Mouse (Mus musculus) hindbrain, embryonic 16.5 days (tissue): Measurements from ENCODE around the gene Odf2l. TPM values are rescaled to one million over a fixed set of nuclear protein-coding genes. Genes with fewer than 3 reads are reported as not detected.

Experiments used
- ATAC-seq: fragments of 200-750 bp; cut with Nextera tagmentation; 2 replicates; pipeline ENCODE4 v1.8.0; 2017; ENCODE audit warnings: moderate TSS enrichment, moderate library complexity
- H3K27ac ChIP-seq: fragments of 300-500 bp; sonication (generic); 2 replicates; pipeline ENCODE4 v1.5.1; 2014; ENCODE audit warnings: low read depth, mild to moderate bottlenecking, control low read depth, low read length, moderate library complexity
- H3K27me3 ChIP-seq: fragments of 300-500 bp; sonication (generic); replicated peaks from 2 replicates; pipeline ENCODE4 v1.6.1; 2014; ENCODE audit warnings: low read length; ENCODE audit not compliant: control insufficient read depth, insufficient read depth
- H3K36me3 ChIP-seq: fragments of 300-500 bp; sonication (generic); 2 replicates; pipeline ENCODE4 v1.6.1; 2014; ENCODE audit warnings: mild to moderate bottlenecking, low read length, moderate library complexity, mixed read lengths; ENCODE audit not compliant: control insufficient read depth, insufficient read depth
- H3K4me1 ChIP-seq: fragments of 300-500 bp; sonication (generic); 2 replicates; pipeline ENCODE4 v1.6.1; 2014; ENCODE audit warnings: low read depth, low read length; ENCODE audit not compliant: control insufficient read depth, insufficient read depth
- H3K4me2 ChIP-seq: fragments of 300-500 bp; sonication (generic); 2 replicates; pipeline ENCODE4 v1.6.1; 2014; ENCODE audit warnings: mild to moderate bottlenecking, low read length, control low read depth, moderate library complexity
- H3K4me3 ChIP-seq: fragments of 300-500 bp; sonication (generic); 2 replicates; pipeline ENCODE4 v1.5.1; 2014; ENCODE audit warnings: mild to moderate bottlenecking, low read length, control low read depth, moderate library complexity
- H3K9ac ChIP-seq: fragments of 300-500 bp; sonication (generic); 2 replicates; pipeline ENCODE4 v1.6.1; 2014; ENCODE audit warnings: low read depth, mild to moderate bottlenecking, control low read depth, low read length, moderate library complexity
- H3K9me3 ChIP-seq: fragments of 300-500 bp; sonication (generic); 2 replicates; pipeline ENCODE4 v1.6.1; 2014; ENCODE audit warnings: mild to moderate bottlenecking, low read length, moderate library complexity; ENCODE audit not compliant: control insufficient read depth
- WGBS: fragments of 180-500 bp; shearing (Covaris S2); extraction: QIAGEN DNeasy Blood & Tissue Kit; methylation state at CpG from one replicate; pipeline ENCODE4 v1.1.7; 2014; 5-methylcytosine and 5-hydroxymethylcytosine counted together
- polyA plus RNA-seq: library from polyadenylated mRNA; unstranded; fragments of >200 nt; fragmentation: Nextera tagmentation; extraction: Ambion mirVana; gene quantifications from 2 replicates; pipeline ENCODE4 v1.2.1, GENCODE M21; 2015

Odf2l gene
- polyA plus RNA-seq, 1 experiment from 2014 or later = 10.5 TPM

GRCm38 (mm10) chr3:145151092-145151491 lies 32.7 kb downstream of the Odf2l start:
- ATAC-seq = no peak
- Histone ChIP-seq H3K27me3 (no peaks in the 10 kb centered on the region), H3K4me1 (no peaks in the 10 kb centered on the region), H3K4me3 (no peak overlapping the region), H3K27ac (no peak overlapping the region), H3K9ac (no peak overlapping the region), H3K4me2 (no peak overlapping the region), H3K36me3 (peaks cover 5% of the 10 kb centered on the region; the same call in 1 of the 2 replicates), H3K9me3 (no peaks in the 10 kb centered on the region)
- WGBS = 91% methylated on average over 7 of the region's 7 CpGs

- Histone ChIP-seq H3K9me3 (no peaks in the 10 kb centered on the region), H3K4me1 (no peaks in the 10 kb centered on the region), H3K4me3 (no peak overlapping the region), H3K4me2 (no peak overlapping the region), H3K36me3 (peaks cover 2% of the 10 kb centered on the region; the same call in 1 of the 2 replicates), H3K27me3 (no peaks in the 10 kb centered on the region), H3K27ac (no peak overlapping the region), H3K9ac (no peak overlapping the region)
- peak; percentile 34; the same call in 1 of the 2 replicates for ATAC-seq
- 72% methylated on average over 7 of the region's 7 CpGs for WGBS
Measured at GRCm38 (mm10) chr3:145151933-145152332, 33.5 kb downstream of the Odf2l start.

GRCm38 (mm10) chr3:145156883-145157282 lies 38.5 kb downstream of the Odf2l start:
- H3K27me3 ChIP-seq = no peaks in the 10 kb centered on the region
- no peak overlapping the region for H3K27ac ChIP-seq
- 90% methylated on average over 6 of the region's 6 CpGs for WGBS
- peaks cover 2% of the 10 kb centered on the region; the same call in 1 of the 2 replicates for H3K36me3 ChIP-seq
- no peaks in the 10 kb centered on the region for H3K9me3 ChIP-seq
- H3K4me1 ChIP-seq = no peaks in the 10 kb centered on the region
- H3K4me3 ChIP-seq = no peak overlapping the region
- no peak overlapping the region for H3K9ac ChIP-seq
- ATAC-seq = no peak
- no peak overlapping the region for H3K4me2 ChIP-seq

GRCm38 (mm10) chr3:145158441-145158840 lies 40.1 kb downstream of the Odf2l start:
- 95% methylated on average over 3 of the region's 3 CpGs for WGBS
- H3K36me3 ChIP-seq = peaks cover 2% of the 10 kb centered on the region; the same call in 1 of the 2 replicates
- no peaks in the 10 kb centered on the region for H3K4me1 ChIP-seq

GRCm38 (mm10) chr3:145166741-145167140 lies 48.4 kb downstream of the Odf2l start:
- no peak overlapping the region for H3K4me2 ChIP-seq

More at GRCm38 (mm10) chr3:145158441-145158840, 40.1 kb downstream of the Odf2l start:
- H3K27me3 ChIP-seq = no peaks in the 10 kb centered on the region
- ATAC-seq = no peak
- no peak overlapping the region for H3K4me2 ChIP-seq
- H3K9me3 ChIP-seq = no peaks in the 10 kb centered on the region
- no peak overlapping the region for H3K9ac ChIP-seq
- H3K27ac ChIP-seq = no peak overlapping the region
- H3K4me3 ChIP-seq = no peak overlapping the region

GRCm38 (mm10) chr3:145167766-145168165 lies 49.4 kb downstream of the Odf2l start:
- Histone ChIP-seq H3K4me2 (no peak overlapping the region), H3K9ac (no peak overlapping the region), H3K4me3 (no peak overlapping the region), H3K9me3 (no peaks in the 10 kb centered on the region), H3K36me3 (no peaks in the 10 kb centered on the region), H3K27me3 (no peaks in the 10 kb centered on the region), H3K4me1 (no peaks in the 10 kb centered on the region), H3K27ac (no peak overlapping the region)
- 87% methylated on average over 5 of the region's 5 CpGs for WGBS
- no peak for ATAC-seq

More at GRCm38 (mm10) chr3:145166741-145167140, 48.4 kb downstream of the Odf2l start:
- H3K9me3 ChIP-seq = no peaks in the 10 kb centered on the region
- no peak for ATAC-seq
- H3K36me3 ChIP-seq = no peaks in the 10 kb centered on the region
- 90% methylated on average over 11 of the region's 11 CpGs for WGBS
- H3K4me3 ChIP-seq = no peak overlapping the region
- H3K27me3 ChIP-seq = no peaks in the 10 kb centered on the region
- H3K9ac ChIP-seq = no peak overlapping the region
- no peak overlapping the region for H3K27ac ChIP-seq
- no peaks in the 10 kb centered on the region for H3K4me1 ChIP-seq

- ATAC-seq = no peak
- Histone ChIP-seq H3K36me3 (no peaks in the 10 kb centered on the region), H3K27me3 (no peaks in the 10 kb centered on the region), H3K9ac (no peak overlapping the region), H3K4me3 (no peak overlapping the region), H3K4me1 (no peaks in the 10 kb centered on the region), H3K4me2 (no peak overlapping the region), H3K9me3 (no peaks in the 10 kb centered on the region), H3K27ac (no peak overlapping the region)
- WGBS = 76% methylated on average over 13 of the region's 13 CpGs
Measured at GRCm38 (mm10) chr3:145168844-145169696, 50.7 kb downstream of the Odf2l start.

GRCm38 (mm10) chr3:145170028-145170427 lies 51.6 kb downstream of the Odf2l start:
- H3K9me3 ChIP-seq = no peaks in the 10 kb centered on the region
- H3K27me3 ChIP-seq = no peaks in the 10 kb centered on the region
- 89% methylated on average over 4 of the region's 4 CpGs for WGBS
- H3K9ac ChIP-seq = no peak overlapping the region
- H3K4me3 ChIP-seq = no peak overlapping the region
- no peak overlapping the region for H3K27ac ChIP-seq
- ATAC-seq = no peak
- H3K36me3 ChIP-seq = no peaks in the 10 kb centered on the region
- H3K4me1 ChIP-seq = no peaks in the 10 kb centered on the region
- no peak overlapping the region for H3K4me2 ChIP-seq

GRCm38 (mm10) chr3:145170604-145171389 lies 52.4 kb downstream of the Odf2l start:
- Histone ChIP-seq H3K9ac (no peak overlapping the region), H3K4me1 (no peaks in the 10 kb centered on the region), H3K36me3 (no peaks in the 10 kb centered on the region), H3K27ac (no peak overlapping the region), H3K27me3 (no peaks in the 10 kb centered on the region), H3K9me3 (no peaks in the 10 kb centered on the region), H3K4me3 (no peak overlapping the region), H3K4me2 (no peak overlapping the region)
- ATAC-seq = no peak
- 88% methylated on average over 6 of the region's 6 CpGs for WGBS
